Mouse (Mus musculus): ENCODE measurements around the gene Glrx5. TPM values are rescaled to one million over a fixed set of nuclear protein-coding genes. Genes with fewer than 3 reads are reported as not detected.

The Glrx5 gene
- polyA plus RNA-seq, 1 experiment from 2014 or later, result 173 TPM

DNA sequence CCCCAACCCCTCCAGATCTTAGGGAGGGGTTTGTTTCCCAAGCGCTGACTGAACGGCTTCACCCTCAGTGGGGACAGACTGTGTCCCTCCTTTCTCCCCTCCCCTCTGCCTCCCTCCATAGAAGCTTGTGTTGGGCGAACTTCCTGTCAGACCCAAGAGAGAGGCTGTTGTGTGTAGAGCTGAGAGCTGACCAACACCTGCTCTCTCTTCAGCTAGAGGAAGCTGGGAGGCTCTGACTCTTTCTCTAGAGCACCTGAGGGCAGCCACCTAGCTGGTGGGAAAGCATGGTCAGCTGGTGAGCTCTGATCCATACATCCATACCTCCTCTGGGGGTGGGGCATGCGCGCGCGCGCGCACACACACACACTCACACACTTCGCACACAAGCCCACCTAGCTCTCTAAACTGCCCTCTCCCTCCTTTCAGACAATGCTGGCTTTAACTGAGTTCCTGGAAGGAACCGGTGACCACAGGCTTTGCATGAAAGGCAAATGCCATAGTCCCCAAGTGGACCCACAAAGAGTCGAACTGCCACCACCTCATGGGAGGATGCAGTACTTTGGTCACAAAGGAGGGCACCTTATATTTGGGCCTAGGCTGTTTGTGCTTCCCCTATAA is 37.1 kb upstream of the Glrx5 start:
- WGBS, result 88% methylated on average over 12 of the region's 12 CpGs
- H3K9ac ChIP-seq (ENCODE audit: low read length), result no peak overlapping the region
- H3K36me3 ChIP-seq (ENCODE audit: control insufficient read depth, insufficient read depth, low read length), result no peaks in the 10 kb centered on the region
- H3K9me3 ChIP-seq (replicated peaks; ENCODE audit: control insufficient read depth, low read length), result no peaks in the 10 kb centered on the region
- no peaks in the 10 kb centered on the region for H3K27me3 ChIP-seq (replicated peaks; ENCODE audit: control insufficient read depth, insufficient read depth, low read length)
- H3K27ac ChIP-seq (ENCODE audit: low read depth, low read length), result no peak overlapping the region
- DNase-seq (ENCODE audit: low spot score), result no peak
- no peak overlapping the region for H3K4me2 ChIP-seq (ENCODE audit: low read length)
- no peak overlapping the region for H3K4me3 ChIP-seq (ENCODE audit: low read depth, low read length)
- no peaks in the 10 kb centered on the region for H3K4me1 ChIP-seq (ENCODE audit: control insufficient read depth, insufficient read depth, low read length)
- ATAC-seq, result no peak

- Histone ChIP-seq H3K27ac (ENCODE audit: low read depth, low read length) (no peak overlapping the region), H3K36me3 (ENCODE audit: control insufficient read depth, insufficient read depth, low read length) (no peaks in the 10 kb centered on the region), H3K27me3 (replicated peaks; ENCODE audit: control insufficient read depth, insufficient read depth, low read length) (no peaks in the 10 kb centered on the region), H3K9ac (ENCODE audit: low read length) (no peak overlapping the region), H3K4me2 (ENCODE audit: low read length) (no peak overlapping the region), H3K4me3 (ENCODE audit: low read depth, low read length) (no peak overlapping the region), H3K9me3 (replicated peaks; ENCODE audit: control insufficient read depth, low read length) (no peaks in the 10 kb centered on the region), H3K4me1 (ENCODE audit: control insufficient read depth, insufficient read depth, low read length) (no peaks in the 10 kb centered on the region)
- ATAC-seq (no peak), DNase-seq (ENCODE audit: low spot score) (no peak)
- WGBS, result 85% methylated on average over 9 of the region's 9 CpGs
Measured at GRCm38 (mm10) chr12:104996012-104996728, 36.3 kb upstream of the Glrx5 start.

- H3K4me2 ChIP-seq (ENCODE audit: low read length), result no peak overlapping the region
- H3K4me1 ChIP-seq (ENCODE audit: control insufficient read depth, insufficient read depth, low read length), result no peaks in the 10 kb centered on the region
- no peak overlapping the region for H3K4me3 ChIP-seq (ENCODE audit: low read depth, low read length)
- no peak overlapping the region for H3K27ac ChIP-seq (ENCODE audit: low read depth, low read length)
- H3K9me3 ChIP-seq (replicated peaks; ENCODE audit: control insufficient read depth, low read length), result no peaks in the 10 kb centered on the region
- no peaks in the 10 kb centered on the region for H3K27me3 ChIP-seq (replicated peaks; ENCODE audit: control insufficient read depth, insufficient read depth, low read length)
- no peaks in the 10 kb centered on the region for H3K36me3 ChIP-seq (ENCODE audit: control insufficient read depth, insufficient read depth, low read length)
- DNase-seq (ENCODE audit: low spot score), result no peak
- no peak for ATAC-seq
- no peak overlapping the region for H3K9ac ChIP-seq (ENCODE audit: low read length)
- WGBS, result 92% methylated on average over 10 of the region's 10 CpGs
Measured at GRCm38 (mm10) chr12:104997159-104997558, 35.3 kb upstream of the Glrx5 start.

- Histone ChIP-seq H3K4me3 (ENCODE audit: low read depth, low read length) (no peak overlapping the region), H3K27me3 (replicated peaks; ENCODE audit: control insufficient read depth, insufficient read depth, low read length) (no peaks in the 10 kb centered on the region), H3K9me3 (replicated peaks; ENCODE audit: control insufficient read depth, low read length) (no peaks in the 10 kb centered on the region), H3K36me3 (ENCODE audit: control insufficient read depth, insufficient read depth, low read length) (no peaks in the 10 kb centered on the region), H3K9ac (ENCODE audit: low read length) (no peak overlapping the region), H3K27ac (ENCODE audit: low read depth, low read length) (no peak overlapping the region), H3K4me2 (ENCODE audit: low read length) (no peak overlapping the region), H3K4me1 (ENCODE audit: control insufficient read depth, insufficient read depth, low read length) (no peaks in the 10 kb centered on the region)
- DNase-seq (ENCODE audit: low spot score) (no peak), ATAC-seq (no peak)
- WGBS, result 91% methylated on average over 10 of the region's 10 CpGs
Measured at GRCm38 (mm10) chr12:104997641-104998293, 34.7 kb upstream of the Glrx5 start.

GRCm38 (mm10) chr12:104998541-104998940 is 33.9 kb upstream of the Glrx5 start:
- Histone ChIP-seq H3K4me3 (ENCODE audit: low read depth, low read length) (no peak overlapping the region), H3K4me1 (ENCODE audit: control insufficient read depth, insufficient read depth, low read length) (no peaks in the 10 kb centered on the region), H3K27me3 (replicated peaks; ENCODE audit: control insufficient read depth, insufficient read depth, low read length) (no peaks in the 10 kb centered on the region), H3K9ac (ENCODE audit: low read length) (no peak overlapping the region), H3K9me3 (replicated peaks; ENCODE audit: control insufficient read depth, low read length) (no peaks in the 10 kb centered on the region), H3K4me2 (ENCODE audit: low read length) (no peak overlapping the region), H3K27ac (ENCODE audit: low read depth, low read length) (no peak overlapping the region), H3K36me3 (ENCODE audit: control insufficient read depth, insufficient read depth, low read length) (no peaks in the 10 kb centered on the region)
- WGBS, result 44% methylated on average over 6 of the region's 6 CpGs
- no peak for ATAC-seq
- DNase-seq (ENCODE audit: low spot score), result no peak

GRCm38 (mm10) chr12:104999171-104999570 is 33.3 kb upstream of the Glrx5 start:
- H3K27ac ChIP-seq (ENCODE audit: low read depth, low read length), result no peak overlapping the region
- no peak for ATAC-seq
- no peaks in the 10 kb centered on the region for H3K9me3 ChIP-seq (replicated peaks; ENCODE audit: control insufficient read depth, low read length)
- H3K4me1 ChIP-seq (ENCODE audit: control insufficient read depth, insufficient read depth, low read length), result no peaks in the 10 kb centered on the region
- no peaks in the 10 kb centered on the region for H3K36me3 ChIP-seq (ENCODE audit: control insufficient read depth, insufficient read depth, low read length)
- H3K4me2 ChIP-seq (ENCODE audit: low read length), result no peak overlapping the region
- H3K4me3 ChIP-seq (ENCODE audit: low read depth, low read length), result no peak overlapping the region
- WGBS, result 65% methylated on average over 8 of the region's 8 CpGs
- no peak for DNase-seq (ENCODE audit: low spot score)
- no peak overlapping the region for H3K9ac ChIP-seq (ENCODE audit: low read length)
- no peaks in the 10 kb centered on the region for H3K27me3 ChIP-seq (replicated peaks; ENCODE audit: control insufficient read depth, insufficient read depth, low read length)

- 79% methylated on average over 9 of the region's 9 CpGs for WGBS
- ATAC-seq, result no peak
- H3K9me3 ChIP-seq (replicated peaks; ENCODE audit: control insufficient read depth, low read length), result no peaks in the 10 kb centered on the region
- no peaks in the 10 kb centered on the region for H3K4me1 ChIP-seq (ENCODE audit: control insufficient read depth, insufficient read depth, low read length)
- DNase-seq (ENCODE audit: low spot score), result no peak
- no peak overlapping the region for H3K4me3 ChIP-seq (ENCODE audit: low read depth, low read length)
- H3K27ac ChIP-seq (ENCODE audit: low read depth, low read length), result no peak overlapping the region
- H3K4me2 ChIP-seq (ENCODE audit: low read length), result no peak overlapping the region
- H3K27me3 ChIP-seq (replicated peaks; ENCODE audit: control insufficient read depth, insufficient read depth, low read length), result no peaks in the 10 kb centered on the region
- H3K9ac ChIP-seq (ENCODE audit: low read length), result no peak overlapping the region
- H3K36me3 ChIP-seq (ENCODE audit: control insufficient read depth, insufficient read depth, low read length), result no peaks in the 10 kb centered on the region
Measured at GRCm38 (mm10) chr12:105000487-105001283, 31.8 kb upstream of the Glrx5 start.

- ATAC-seq (no peak), DNase-seq (ENCODE audit: low spot score) (no peak)
- Histone ChIP-seq H3K36me3 (ENCODE audit: control insufficient read depth, insufficient read depth, low read length) (no peaks in the 10 kb centered on the region), H3K4me2 (ENCODE audit: low read length) (no peak overlapping the region), H3K27ac (ENCODE audit: low read depth, low read length) (no peak overlapping the region), H3K4me3 (ENCODE audit: low read depth, low read length) (no peak overlapping the region), H3K4me1 (ENCODE audit: control insufficient read depth, insufficient read depth, low read length) (no peaks in the 10 kb centered on the region), H3K9ac (ENCODE audit: low read length) (no peak overlapping the region), H3K27me3 (replicated peaks; ENCODE audit: control insufficient read depth, insufficient read depth, low read length) (no peaks in the 10 kb centered on the region), H3K9me3 (replicated peaks; ENCODE audit: control insufficient read depth, low read length) (no peaks in the 10 kb centered on the region)
- WGBS, result 88% methylated on average over 9 of the region's 9 CpGs
Measured at GRCm38 (mm10) chr12:105001317-105001716, 31.2 kb upstream of the Glrx5 start.
